Mouse (Mus musculus): ENCODE measurements around the gene Nxt1.

DNA sequence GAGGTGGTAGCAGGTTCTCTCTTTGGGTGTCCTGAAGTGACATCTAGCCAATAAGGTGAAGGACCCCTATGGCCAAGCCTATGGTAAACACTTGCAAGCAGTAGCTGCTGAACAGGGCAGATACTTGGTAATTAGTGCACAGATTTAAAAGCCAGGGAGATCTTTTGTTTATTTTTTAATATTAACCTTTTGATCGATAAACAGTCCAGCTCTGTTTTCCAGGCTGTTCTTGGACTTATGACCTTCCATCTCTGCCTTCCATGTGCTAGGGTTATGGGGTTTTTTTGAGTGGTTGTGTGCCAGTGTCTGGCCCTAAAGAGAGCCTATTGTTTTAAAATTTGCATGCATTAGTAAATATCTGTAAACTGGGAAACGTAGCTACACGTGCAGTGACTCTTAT is 17.9 kb downstream of the Nxt1 start:
- TF ChIP-seq CTCF (conservative IDR thresholded peaks at IDR 0.05; ENCODE audit: low read length) (no peak), NANOG (IDR thresholded peaks at IDR 0.05; ENCODE audit: borderline replicate concordance, low read length) (no peak)

All from E14TG2a.4 (cell line).